Mouse (Mus musculus): ENCODE results near the gene Sept11.

- no peak for TF ChIP-seq CTCF (IDR thresholded peaks at IDR 0.05; ENCODE audit: low read depth, low read length)
- no peak for TF ChIP-seq TAL1 (conservative IDR thresholded peaks at IDR 0.05; ENCODE audit: low read depth, low read length)
- TF ChIP-seq GATA1 (IDR thresholded peaks at IDR 0.05; ENCODE audit: borderline replicate concordance, low read length) = no peak
- no peak for TF ChIP-seq GATA2 (IDR thresholded peaks at IDR 0.05; ENCODE audit: borderline replicate concordance, low read depth, low read length)
- no peak for TF ChIP-seq POLR2AphosphoS5 (IDR thresholded peaks at IDR 0.05; ENCODE audit: insufficient replicate concordance, low read depth, low read length)
These were observed 131.3 kb downstream of the Sept11 start for GRCm38 (mm10) chr5:93224549-93224948.

All from G1E (cell line).